In genomic region chr2:32847468-32847821, GRCm38 (mm10) we compare ENCODE assay signal across 8 mouse cellular contexts. TPM values are rescaled to one million over a fixed set of nuclear protein-coding genes. Genes with fewer than 3 reads are reported as not detected.
DNase-seq lines count a peak whose midpoint lies in the region; ATAC-seq and TF ChIP-seq lines count a peak whose summit lies in the region.

No protein-coding gene starts in this region.

- no peaks in the 10 kb centered on the region for H3K9me3 ChIP-seq in heart, embryonic 10.5 days
- no peaks in the 10 kb centered on the region for H3K9me3 ChIP-seq in MEL (replicated peaks; ENCODE audit: insufficient read depth, low read length)
- no peaks in the 10 kb centered on the region for H3K9me3 ChIP-seq in hindbrain, embryonic 11.5 days (ENCODE audit: control insufficient read depth, low read length)

- peak; percentile 66 for ATAC-seq in hindbrain, embryonic 11.5 days (ENCODE audit: low FRiP score)
- 0 out of 2 replicates have a peak, but pooled peaks have one; percentile 29 for ATAC-seq in megakaryocyte-erythroid progenitor cell, adult 5-6 weeks (replicated peaks; ENCODE audit: low FRiP score, low TSS enrichment, poor library complexity, severe bottlenecking)

- no peak for TF ChIP-seq EP300 in MEL (IDR thresholded peaks at IDR 0.05; ENCODE audit: low read depth in 1 of 2, low read length in 2 of 2)

- H3K36me3 ChIP-seq in heart, embryonic 10.5 days, result no peaks in the 10 kb centered on the region
- peaks cover 0 to 12% of the 10 kb centered on the region in 2 experiments; a peak in 2 of 4 replicates for H3K36me3 ChIP-seq in MEL (ENCODE audit: control insufficient read depth in 1 of 2, insufficient read depth in 2 of 2, low read length in 2 of 2)
- H3K36me3 ChIP-seq in hindbrain, embryonic 11.5 days (ENCODE audit: control insufficient read depth, insufficient read depth, low read length), result no peaks in the 10 kb centered on the region

- no peak for TF ChIP-seq POLR2A in MEL (IDR thresholded peaks at IDR 0.05; ENCODE audit: control insufficient read depth in 1 of 2, insufficient read depth in 1 of 2, low read depth in 1 of 2, low read length in 2 of 2, poor library complexity in 1 of 2)

- H3K27me3 ChIP-seq in heart, embryonic 10.5 days (ENCODE audit: insufficient read depth, poor library complexity, severe bottlenecking), result peaks cover 19% of the 10 kb centered on the region
- H3K27me3 ChIP-seq in MEL (ENCODE audit: control insufficient read depth in 1 of 2, insufficient read depth in 2 of 2, low read length in 2 of 2), result no peaks in the 10 kb centered on the region
- H3K27me3 ChIP-seq in hindbrain, embryonic 11.5 days (ENCODE audit: control insufficient read depth, insufficient read depth, low read length), result peaks cover 5% of the 10 kb centered on the region

- peaks cover 7% of the 10 kb centered on the region for H3K79me2 ChIP-seq in MEL (ENCODE audit: control insufficient read depth, insufficient read depth, low read length, poor library complexity)

- H3K9ac ChIP-seq in MEL (ENCODE audit: control insufficient read depth, low read depth, low read length, poor library complexity, severe bottlenecking), result peak overlapping the region; percentile 56
- H3K9ac ChIP-seq in hindbrain, embryonic 11.5 days (ENCODE audit: low read depth, low read length), result no peak overlapping the region

- no peak for DNase-seq in heart, embryonic 10.5 days (ENCODE audit: low spot score)
- DNase-seq in heart, postnatal 14 days, result no peak
- no peak for DNase-seq in MEL (ENCODE audit: low read depth, low spot score)
- no peak for DNase-seq in hindbrain, embryonic 11.5 days (ENCODE audit: low spot score)
- no peak for DNase-seq in embryo, embryonic 11 days
- no peak for DNase-seq in left cerebral cortex, postnatal 25 days (ENCODE audit: low spot score in 2 of 2)
- DNase-seq in right cerebral cortex, postnatal 10 days (ENCODE audit: low spot score in 2 of 2), result no peak

- H3K4me1 ChIP-seq in heart, embryonic 10.5 days, result peaks cover 22% of the 10 kb centered on the region
- H3K4me1 ChIP-seq in MEL (ENCODE audit: control insufficient read depth in 1 of 2, insufficient read depth in 2 of 2, low read length in 2 of 2), result peaks cover 3 to 10% of the 10 kb centered on the region in 2 experiments
- H3K4me1 ChIP-seq in hindbrain, embryonic 11.5 days (replicated peaks; ENCODE audit: control insufficient read depth, insufficient read depth, low read length), result 0 out of 2 replicates have a peak, but pooled peaks cover 4% of the 10 kb centered on the region

- no peak for TF ChIP-seq CTCF in MEL (IDR thresholded peaks at IDR 0.05 in 2 of 3, conservative IDR thresholded peaks at IDR 0.05 in 1 of 3; ENCODE audit: control insufficient read depth in 1 of 3, insufficient read depth in 1 of 3, low read depth in 2 of 3, low read length in 3 of 3, poor library complexity in 1 of 3, severe bottlenecking in 1 of 3)

- H3K4me3 ChIP-seq in heart, embryonic 10.5 days, result peak overlapping the region; percentile 89
- peak overlapping the region; percentile 31 to 49 for H3K4me3 ChIP-seq in MEL (ENCODE audit: control insufficient read depth in 1 of 2, insufficient read depth in 1 of 2, low read depth in 2 of 2, low read length in 2 of 2)
- no peak overlapping the region for H3K4me3 ChIP-seq in hindbrain, embryonic 11.5 days (ENCODE audit: low read depth, low read length)

- intact Hi-C loops in heart, postnatal 14 days (cut with DNase I), result no loop called here
- intact Hi-C loops in left cerebral cortex, postnatal 25 days (cut with DNase I), result no loop called here

- 37% methylated on average over 6 of the region's 6 CpGs for WGBS in heart, embryonic 10.5 days
- 48% methylated on average over 6 of the region's 6 CpGs for WGBS in hindbrain, embryonic 11.5 days

- TF ChIP-seq RAD21 in MEL (IDR thresholded peaks at IDR 0.05; ENCODE audit: low read depth, low read length), result no peak

- peak overlapping the region; percentile 90 for H3K27ac ChIP-seq in heart, embryonic 10.5 days
- no peak overlapping the region for H3K27ac ChIP-seq in MEL (ENCODE audit: control insufficient read depth, low read depth, low read length)
- H3K27ac ChIP-seq in hindbrain, embryonic 11.5 days (ENCODE audit: low read depth, low read length), result no peak overlapping the region

- 0 out of 2 replicates have a peak overlapping the region, but pooled peaks have one; percentile 2 for H3K4me2 ChIP-seq in hindbrain, embryonic 11.5 days (replicated peaks; ENCODE audit: low read depth, low read length)

TF ChIP-seq in MEL, 35 proteins besides CTCF, POLR2A, EP300 and RAD21:
- TF ChIP-seq JUND (IDR thresholded peaks at IDR 0.05; ENCODE audit: low read depth, low read length) (no peak), SIN3A (IDR thresholded peaks at IDR 0.05; ENCODE audit: low read length) (no peak), MXI1 (IDR thresholded peaks at IDR 0.05; ENCODE audit: low read depth, low read length) (0 out of 2 replicates have a peak, but pooled peaks have one; percentile 1)

RNA-seq across cellular contexts. Expression of gene Stxbp1, which starts 0.4 kb away (rescaled TPM):
- 19.1 and 21.6 TPM in 2 replicates for polyA plus RNA-seq in heart, embryonic 10.5 days (2016; fragmentation: Nextera tagmentation; extraction: Ambion mirVana)
- 10 to 100 TPM; 19.5 to 22.7 TPM for total RNA-seq in heart, postnatal 14 days (2021)
- total RNA-seq in MEL (2012; rRNA removed), result 7.1 and 8.2 TPM in 2 replicates
- 10 to 100 TPM in 1 of 2 experiments, not detected in 1; 33.2 TPM for polyA plus RNA-seq in MEL (2012; ENCODE audit: insufficient read depth in 1 of 2, insufficient read length in 2 of 2, low read depth in 1 of 2, low replicate concordance in 2 of 2, missing spikeins in 1 of 2)
- polyA plus RNA-seq in hindbrain, embryonic 11.5 days (2014; fragmentation: Nextera tagmentation; extraction: Ambion mirVana), result 62.8 and 64.7 TPM in 2 replicates
- 30.2 and 47.7 TPM in 2 replicates for total RNA-seq in megakaryocyte-erythroid progenitor cell, adult 5-6 weeks (2014; fragmentation: Nextera tagmentation)
- 6.5 and 10.4 TPM in 2 replicates for total RNA-seq in megakaryocyte-erythroid progenitor cell, adult 5-6 weeks (2017)
- 1,000 to 10,000 TPM in 1 of 2 experiments, 100 to 1,000 TPM in 1; 957 to 1,021 TPM for total RNA-seq in left cerebral cortex, postnatal 25 days (2021)

RNA-seq across cellular contexts. Expression of gene Fam129b, which starts 28.5 kb away (rescaled TPM):
- polyA plus RNA-seq in heart, embryonic 10.5 days (2016; fragmentation: Nextera tagmentation; extraction: Ambion mirVana), result 47.1 and 55.5 TPM in 2 replicates
- total RNA-seq in heart, postnatal 14 days (2021), result 10 to 100 TPM; 31.2 to 33.4 TPM
- total RNA-seq in MEL (2012; rRNA removed), result 11.5 and 17.5 TPM in 2 replicates
- polyA plus RNA-seq in MEL (2012; ENCODE audit: insufficient read depth in 1 of 2, insufficient read length in 2 of 2, low read depth in 1 of 2, low replicate concordance in 2 of 2, missing spikeins in 1 of 2), result 10 to 100 TPM in 1 of 2 experiments, not detected in 1; 20.0 TPM
- 11.6 and 13.1 TPM in 2 replicates for polyA plus RNA-seq in hindbrain, embryonic 11.5 days (2014; fragmentation: Nextera tagmentation; extraction: Ambion mirVana)
- 9.0 and 16.3 TPM in 2 replicates for total RNA-seq in megakaryocyte-erythroid progenitor cell, adult 5-6 weeks (2014; fragmentation: Nextera tagmentation)
- total RNA-seq in megakaryocyte-erythroid progenitor cell, adult 5-6 weeks (2017), result 13.8 TPM in 2 replicates
- total RNA-seq in left cerebral cortex, postnatal 25 days (2021), result 10 to 100 TPM; 20.8 to 24.6 TPM

Comparison
In these comparisons a context has a peak if more than half of its experiments do, and no peak if none do; other contexts are left out.
1. RNA of gene Stxbp1, which starts 0.4 kb away (total RNA-seq): 957 to 1,021 TPM in left cerebral cortex, postnatal 25 days; 6.5 to 47.7 TPM in megakaryocyte-erythroid progenitor cell, adult 5-6 weeks, 19.5 to 22.7 TPM in heart, postnatal 14 days and 7.1 to 8.2 TPM in MEL; every median in the first group is over 10 times any median in the second.